ENCODE assay signal across 23 mouse cellular contexts in the genomic region with DNA sequence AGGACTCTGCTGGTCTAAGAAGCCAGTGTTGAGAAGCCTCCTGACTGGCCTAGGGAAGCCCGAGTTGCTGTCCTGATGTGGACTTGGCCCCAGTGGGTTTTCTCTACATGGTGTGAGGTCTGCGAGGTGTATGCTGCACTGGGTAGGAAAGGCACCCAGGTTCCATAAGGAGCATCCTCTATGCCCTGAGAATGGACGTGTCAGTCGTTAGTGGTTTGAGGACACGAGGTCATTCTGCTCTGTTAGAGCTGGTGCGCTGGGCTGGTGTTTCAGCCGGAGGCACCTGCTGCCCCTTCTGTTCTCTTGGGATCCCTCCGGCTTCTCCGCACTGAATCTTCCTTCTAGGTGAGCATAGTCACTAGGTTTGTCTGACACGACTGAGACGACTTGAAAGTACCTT. TPM values are rescaled to one million over a fixed set of nuclear protein-coding genes. Genes with fewer than 3 reads are reported as not detected.
DNase-seq lines count a peak whose midpoint lies in the region; ATAC-seq and TF ChIP-seq lines count a peak whose summit lies in the region.
"Had no signal": no experiment of that assay in that cellular context is flagged by ENCODE, and none has a peak within 500 bp of the region (broad histone marks: within the 10 kb centered on the region; RNA-seq: fewer than 3 reads in every experiment).

No protein-coding gene starts in this region.

- no peaks in the 10 kb centered on the region; the same call in 1 of the 2 replicates for H3K36me3 ChIP-seq in heart, embryonic 13.5 days
- H3K36me3 ChIP-seq in limb, embryonic 10.5 days = peaks cover 5% of the 10 kb centered on the region; the same call in 1 of the 2 replicates
- H3K36me3 ChIP-seq: midbrain, embryonic 12.5 days had no signal

- H3K4me1 ChIP-seq in heart, embryonic 13.5 days = peaks cover 97% of the 10 kb centered on the region
- peaks cover 6% of the 10 kb centered on the region for H3K4me1 ChIP-seq in cortical plate, adult 2 months (ENCODE audit: control insufficient read depth, insufficient read depth, low read length)
- peaks cover 30% of the 10 kb centered on the region for H3K4me1 ChIP-seq in limb, embryonic 10.5 days

- 63% methylated on average over 11 of the region's 11 CpGs for whole genome bisulfite sequencing in heart, embryonic 13.5 days
- WGBS in limb, embryonic 10.5 days = 91% methylated on average over 11 of the region's 11 CpGs

- H3K27ac ChIP-seq in heart, embryonic 13.5 days (replicated peaks) = 0 out of 2 replicates have a peak overlapping the region, but pooled peaks have one; percentile 3
- H3K27ac ChIP-seq in cortical plate, adult 2 months (ENCODE audit: insufficient read depth, low read length) = 0 out of 2 replicates have a peak overlapping the region, but pooled peaks have one; percentile 19
- H3K27ac ChIP-seq in limb, embryonic 10.5 days = peak overlapping the region; percentile 47; the same call in 1 of the 2 replicates
- H3K27ac ChIP-seq: heart, adult 2 months; hindbrain, postnatal 0 days; left cerebral cortex, adult 2 months; midbrain, embryonic 12.5 days had no signal

- intact Hi-C loops in heart, postnatal 10 days (cut with DNase I) = no loop called here

- no peak for TF ChIP-seq POLR2A in cortical plate, adult 2 months (IDR thresholded peaks at IDR 0.05; ENCODE audit: extremely low read depth, insufficient read depth, low read length)

- no peak overlapping the region for H3K4me2 ChIP-seq in heart, embryonic 13.5 days
- H3K4me2 ChIP-seq: midbrain, embryonic 12.5 days had no signal

- DNase-seq in cerebellum, postnatal 10 days = no peak
- no peak for DNase-seq in heart, postnatal 10 days
- no peak for DNase-seq in limb, embryonic 10.5 days (ENCODE audit: low spot score)
- no peak for DNase-seq in embryo, embryonic 10.5 days (ENCODE audit: low spot score)
- DNase-seq in layer of hippocampus, postnatal 36 days = no peak
- DNase-seq: adrenal gland, postnatal 10 days; cerebellum, adult 2 months; cerebellum, postnatal 36 days; gastrocnemius, postnatal 25 days; heart, adult 2 months; heart, postnatal 4 days; kidney, adult 18-20 months; kidney, postnatal 4 days; lung, postnatal 10 days; right cerebral cortex, postnatal 14 days; spleen, adult 18-20 months had no signal

- H3K9ac ChIP-seq in heart, embryonic 13.5 days = 0 out of 2 replicates have a peak overlapping the region, but pooled peaks have one; percentile 19
- H3K9ac ChIP-seq: midbrain, embryonic 12.5 days had no signal

- TF ChIP-seq CTCF in cortical plate, adult 2 months (IDR thresholded peaks at IDR 0.05; ENCODE audit: extremely low read depth, insufficient read depth, low read length) = no peak

- H3K4me3 ChIP-seq in heart, embryonic 13.5 days = no peak overlapping the region
- H3K4me3 ChIP-seq in cortical plate, adult 2 months (ENCODE audit: insufficient read depth, low read length) = no peak overlapping the region
- no peak overlapping the region for H3K4me3 ChIP-seq in limb, embryonic 10.5 days
- H3K4me3 ChIP-seq: erythroblast, embryonic 14.5 days; heart, adult 2 months; left cerebral cortex, adult 2 months; midbrain, embryonic 12.5 days had no signal

- no peaks in the 10 kb centered on the region for H3K9me3 ChIP-seq in heart, embryonic 13.5 days
- no peaks in the 10 kb centered on the region for H3K9me3 ChIP-seq in limb, embryonic 10.5 days (replicated peaks)
- H3K9me3 ChIP-seq: midbrain, embryonic 12.5 days had no signal

- no peaks in the 10 kb centered on the region for H3K27me3 ChIP-seq in heart, embryonic 13.5 days (replicated peaks)
- no peaks in the 10 kb centered on the region for H3K27me3 ChIP-seq in limb, embryonic 10.5 days (ENCODE audit: low read depth, poor library complexity, severe bottlenecking)
- H3K27me3 ChIP-seq: midbrain, embryonic 12.5 days had no signal

- 0 out of 2 replicates have a peak, but pooled peaks have one; percentile 7 for ATAC-seq in cerebellum, adult (ENCODE audit: insufficient number of reproducible peaks, low FRiP score, low TSS enrichment)
- no peak for ATAC-seq in heart, embryonic 13.5 days (ENCODE audit: extremely low read depth, insufficient number of reproducible peaks, low FRiP score, low TSS enrichment)
- ATAC-seq: hindbrain, postnatal 0 days had no signal

RNA-seq across cellular contexts. Expression of gene Elovl5, which starts 7.0 kb away (rescaled TPM):
- polyA plus RNA-seq in heart, embryonic 13.5 days (2015; fragmentation: Nextera tagmentation; extraction: Ambion mirVana) = 65.2 and 69.6 TPM in 2 replicates
- 10 to 100 TPM; 53.9 to 56.7 TPM for total RNA-seq in heart, postnatal 10 days (2021)
- polyA plus RNA-seq in cortical plate, adult 2 months (2012; rRNA removed) = 77.8 and 88.7 TPM in 2 replicates
- 91.1 and 92.8 TPM in 2 replicates for polyA plus RNA-seq in limb, embryonic 10.5 days (2016; fragmentation: Nextera tagmentation; extraction: Ambion mirVana)
- 10 to 100 TPM; 69.6 to 74.8 TPM for total RNA-seq in layer of hippocampus, postnatal 36 days (2021)
